Mouse (Mus musculus) left cerebral cortex, adult 11 months (tissue): ENCODE data around the gene Atp8a1.

Experiments
- DNase-seq: peaks from one replicate; pipeline ENCODE4 v3.0.0; 2022; ENCODE audit warnings: low spot score

Gene Atp8a1

DNA sequence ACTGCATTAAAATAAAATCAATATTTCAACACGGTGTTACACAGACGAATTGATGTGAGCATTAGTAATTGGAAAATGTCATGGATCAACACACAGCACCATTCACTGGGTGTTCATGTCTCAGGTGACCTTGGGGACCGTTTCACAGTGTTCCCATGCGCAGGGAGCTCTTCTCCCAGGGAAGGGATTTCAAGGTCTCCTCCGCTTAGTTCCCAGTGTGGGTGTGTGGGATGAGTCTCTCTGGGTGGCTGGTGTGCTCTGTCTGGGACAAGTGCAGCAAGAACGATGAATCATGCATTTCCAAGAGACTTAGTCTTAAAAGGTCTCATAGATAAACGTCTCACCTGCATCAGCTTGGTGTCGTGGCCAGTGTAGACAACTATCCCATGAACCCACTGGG, 78.5 kb downstream of the Atp8a1 start:
- no peak for DNase-seq

DNA sequence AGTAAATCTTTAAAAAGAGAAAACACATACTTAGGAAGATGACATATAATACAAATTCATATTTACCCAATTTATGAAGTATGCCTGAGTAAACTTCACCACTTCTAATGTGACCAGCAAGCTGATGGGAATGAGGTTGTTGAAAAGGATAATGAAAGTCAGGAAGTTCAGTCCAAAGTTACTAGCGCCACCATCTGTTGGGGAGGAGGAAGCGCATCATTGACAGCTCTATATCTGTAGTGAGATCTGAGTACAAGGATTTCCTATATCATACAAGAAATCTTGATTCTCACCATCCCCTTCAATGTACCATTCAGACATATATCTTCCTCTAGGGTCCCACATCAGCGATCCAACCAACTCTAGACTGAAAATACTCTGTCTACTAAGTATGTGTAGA, 82.4 kb downstream of the Atp8a1 start:
- no peak for DNase-seq

GRCm38 (mm10) chr5:67758126-67758525, 89.1 kb downstream of the Atp8a1 start:
- no peak for DNase-seq

DNA sequence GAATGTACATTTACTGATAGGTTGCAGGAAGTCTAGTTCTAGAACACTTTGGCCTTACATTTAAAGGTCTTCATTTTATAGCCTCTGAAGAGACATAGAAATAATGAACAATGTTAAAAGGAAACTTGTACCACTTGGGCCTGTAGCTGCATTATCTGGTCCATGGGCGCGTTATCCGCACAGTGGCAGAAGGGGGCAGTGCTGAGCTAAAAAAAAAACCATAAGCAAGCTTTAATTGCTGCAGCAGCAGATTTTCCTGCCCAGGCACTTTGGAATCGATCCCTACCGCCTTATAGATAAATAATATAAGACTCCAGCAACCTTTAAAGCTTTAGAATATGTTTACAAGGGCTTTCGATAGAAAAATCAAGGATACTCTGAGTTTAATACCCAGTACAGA, 91.1 kb downstream of the Atp8a1 start:
- no peak for DNase-seq

GRCm38 (mm10) chr5:67753057-67753456, 94.2 kb downstream of the Atp8a1 start:
- DNase-seq, result no peak

DNA sequence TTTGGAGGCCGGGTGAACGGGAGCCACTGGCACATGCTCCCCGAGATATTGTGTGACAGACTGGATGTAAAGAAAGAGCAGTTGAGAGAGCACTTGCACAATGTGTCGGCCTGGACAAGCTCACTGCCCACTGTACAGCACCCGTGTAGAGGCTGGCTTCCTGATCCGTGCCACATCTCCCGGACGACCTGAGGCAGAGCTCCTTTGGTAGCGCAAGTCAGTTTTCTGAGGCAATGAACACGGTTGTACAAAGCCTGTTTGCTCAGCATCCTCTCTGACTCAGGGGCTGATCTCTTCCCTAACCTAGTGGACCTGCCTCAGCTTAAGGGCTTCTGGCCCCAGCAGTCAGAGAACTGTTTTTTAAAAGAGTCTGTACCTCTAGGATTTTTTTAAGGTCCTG, 94.6 kb downstream of the Atp8a1 start:
- no peak for DNase-seq

DNA sequence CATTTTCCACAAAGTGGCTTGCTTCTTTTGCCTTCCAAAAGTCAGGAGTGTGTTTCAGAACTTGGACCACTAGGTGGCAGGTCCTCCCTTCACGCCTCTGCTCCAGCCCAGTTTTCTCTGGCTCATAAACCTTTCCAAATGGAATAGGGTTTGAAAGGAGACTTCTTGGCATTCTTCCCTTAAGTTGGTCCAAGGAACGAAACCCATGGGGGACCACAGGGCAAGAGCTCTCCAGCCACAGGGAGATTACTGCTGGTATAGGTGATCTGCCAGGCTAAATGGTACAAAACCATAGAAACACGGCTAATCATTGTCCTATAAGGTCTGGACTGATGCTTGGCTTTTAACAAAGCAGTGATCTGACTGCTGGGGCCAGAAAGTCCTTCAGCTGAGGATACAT, 95.2 kb downstream of the Atp8a1 start:
- DNase-seq, result peak; percentile 40

DNA sequence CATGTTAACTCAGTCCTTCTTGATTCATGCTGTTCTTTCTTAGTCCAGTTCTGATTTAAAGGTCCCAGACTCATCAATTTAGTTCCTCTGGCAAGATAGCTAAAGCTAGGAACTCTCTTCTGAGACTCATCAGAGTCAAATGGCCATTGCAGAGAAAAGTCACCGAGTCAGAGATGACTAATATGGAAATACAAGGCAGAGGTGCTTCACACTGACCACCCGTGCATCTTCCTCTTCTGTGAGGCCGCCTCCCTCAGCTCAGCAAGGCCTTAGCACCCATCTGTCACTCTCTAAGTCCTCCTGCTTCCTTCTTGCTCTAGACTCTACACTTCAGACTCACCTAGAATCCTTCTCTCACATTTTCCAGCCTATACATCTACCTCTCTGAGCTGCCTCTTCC, 108.0 kb downstream of the Atp8a1 start:
- DNase-seq, result no peak

GRCm38 (mm10) chr5:67738133-67738532, 109.1 kb downstream of the Atp8a1 start:
- no peak for DNase-seq

- DNase-seq, result no peak
Observed at GRCm38 (mm10) chr5:67735771-67736170, 111.5 kb downstream of the Atp8a1 start.

DNA sequence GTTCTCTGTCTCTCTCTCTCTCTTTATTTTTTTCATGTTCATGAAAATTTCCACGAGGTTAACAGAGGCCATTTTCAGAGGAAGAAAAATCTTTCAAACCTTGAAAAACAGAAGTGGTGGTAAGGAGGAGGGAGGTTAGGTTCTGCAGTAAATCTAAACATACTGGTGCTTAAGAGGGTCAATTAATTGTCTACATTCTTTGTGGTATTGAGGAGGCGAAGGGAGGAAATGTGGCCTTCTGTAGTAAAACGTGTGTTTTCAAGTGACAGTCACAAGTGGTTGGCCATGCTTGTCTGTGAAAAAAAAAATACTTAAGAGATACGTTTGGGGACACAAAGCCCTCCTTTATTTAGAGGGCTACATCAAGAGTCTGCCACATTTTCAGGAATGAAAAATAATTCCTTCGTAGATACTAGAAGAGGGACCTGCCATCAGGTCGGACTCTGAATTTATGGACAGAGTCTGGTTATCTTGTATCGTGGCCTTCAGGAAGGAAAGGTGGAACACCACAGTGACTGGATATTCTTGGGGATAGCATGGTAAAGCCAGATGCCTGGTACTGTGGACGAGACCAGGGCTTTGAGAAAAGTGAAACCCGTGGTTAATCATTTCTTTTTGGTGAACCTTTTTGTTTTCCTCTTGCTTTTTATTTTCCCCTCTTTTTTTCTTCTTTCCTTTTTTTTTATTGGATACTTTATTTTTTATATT, 113.5 kb downstream of the Atp8a1 start:
- DNase-seq, result no peak

DNA sequence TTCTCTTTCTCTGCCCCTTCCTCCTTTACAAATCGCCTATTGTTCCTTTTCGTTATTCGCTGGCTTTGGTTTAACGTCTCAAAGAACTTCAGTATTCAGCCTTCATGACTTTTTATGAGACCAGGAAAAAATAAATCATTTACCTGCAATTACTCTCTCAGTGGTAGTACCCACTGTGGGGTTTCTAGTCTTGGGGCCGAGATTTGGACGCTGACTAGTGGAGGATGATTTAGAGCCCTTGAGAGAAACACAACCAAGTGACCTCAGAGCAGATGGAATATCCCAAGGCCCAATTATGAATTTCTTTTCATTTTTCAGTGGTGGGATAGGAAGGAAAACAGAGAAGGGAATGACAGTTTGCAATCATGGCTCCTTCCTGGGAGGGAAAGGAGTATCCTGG, 114.1 kb downstream of the Atp8a1 start:
- DNase-seq, result no peak

- no peak for DNase-seq
Observed at GRCm38 (mm10) chr5:67727755-67728154, 119.5 kb downstream of the Atp8a1 start.

GRCm38 (mm10) chr5:67726810-67727209, 120.4 kb downstream of the Atp8a1 start:
- no peak for DNase-seq

GRCm38 (mm10) chr5:67701641-67702040, 145.6 kb downstream of the Atp8a1 start:
- DNase-seq, result no peak

DNA sequence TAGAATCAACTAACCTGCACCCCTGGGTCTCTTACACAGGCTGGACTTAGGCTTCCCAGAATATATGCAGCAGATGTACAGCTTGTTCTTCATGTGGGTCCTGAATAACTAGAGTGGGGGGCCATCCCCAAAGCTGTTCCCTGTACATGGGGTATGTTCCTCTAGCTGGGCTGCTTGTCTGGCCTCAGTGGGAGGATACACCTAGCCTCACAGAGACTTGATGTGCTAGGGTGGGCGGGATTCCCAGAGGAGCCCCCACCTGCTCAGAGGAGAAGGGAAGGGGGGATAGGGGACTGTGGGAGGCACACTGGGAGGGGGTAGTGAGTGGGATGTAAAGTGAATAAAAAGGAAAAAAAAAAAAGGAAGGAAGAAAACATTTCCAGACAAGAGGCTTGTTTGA, 147.8 kb downstream of the Atp8a1 start:
- DNase-seq, result no peak

DNA sequence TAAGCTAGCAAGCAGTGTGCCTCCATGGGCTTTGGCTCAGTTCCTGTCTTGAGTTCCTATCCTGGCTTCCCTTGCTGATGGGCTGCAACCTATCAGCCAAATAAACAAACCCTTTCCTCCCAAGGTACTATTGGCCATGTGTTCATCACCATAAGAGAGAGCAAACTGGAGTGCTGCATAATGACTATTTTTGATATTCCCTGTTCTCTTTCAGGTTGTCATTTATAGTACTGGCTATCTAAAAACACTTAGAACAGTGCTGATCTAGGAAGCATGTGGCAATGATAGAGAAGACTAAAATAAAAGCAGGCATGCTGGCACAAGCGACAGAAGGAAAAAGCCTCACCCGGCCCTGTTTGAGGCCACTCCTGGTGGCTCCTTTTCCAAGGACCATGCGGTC, 149.1 kb downstream of the Atp8a1 start:
- no peak for DNase-seq

- no peak for DNase-seq
Observed at GRCm38 (mm10) chr5:67696741-67697596, 150.3 kb downstream of the Atp8a1 start.

GRCm38 (mm10) chr5:67695055-67695710, 152.1 kb downstream of the Atp8a1 start:
- DNase-seq, result no peak

GRCm38 (mm10) chr5:67690336-67690735, 156.9 kb downstream of the Atp8a1 start:
- DNase-seq, result no peak

DNA sequence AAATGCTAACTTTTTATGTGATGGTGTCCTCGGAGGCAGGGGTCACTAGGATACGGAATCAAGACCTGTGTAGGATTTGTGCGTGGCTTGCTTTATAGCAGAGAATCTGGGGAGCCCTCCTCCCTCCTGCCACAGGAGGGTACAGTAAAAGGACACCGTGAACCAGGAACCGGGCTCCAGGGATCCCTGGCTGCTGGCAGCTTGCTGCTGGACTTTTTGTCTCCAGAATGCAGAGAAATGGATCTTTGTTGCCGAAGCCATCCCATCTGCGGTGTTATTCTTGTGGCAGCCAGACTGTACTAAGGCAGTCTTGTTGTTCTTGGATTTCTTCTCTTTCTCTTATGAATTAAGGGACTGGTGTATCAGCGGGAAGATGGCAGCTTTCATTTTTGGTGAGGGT, 159.2 kb downstream of the Atp8a1 start:
- no peak for DNase-seq

- DNase-seq, result no peak
Observed at GRCm38 (mm10) chr5:67685906-67686305, 161.3 kb downstream of the Atp8a1 start.

DNA sequence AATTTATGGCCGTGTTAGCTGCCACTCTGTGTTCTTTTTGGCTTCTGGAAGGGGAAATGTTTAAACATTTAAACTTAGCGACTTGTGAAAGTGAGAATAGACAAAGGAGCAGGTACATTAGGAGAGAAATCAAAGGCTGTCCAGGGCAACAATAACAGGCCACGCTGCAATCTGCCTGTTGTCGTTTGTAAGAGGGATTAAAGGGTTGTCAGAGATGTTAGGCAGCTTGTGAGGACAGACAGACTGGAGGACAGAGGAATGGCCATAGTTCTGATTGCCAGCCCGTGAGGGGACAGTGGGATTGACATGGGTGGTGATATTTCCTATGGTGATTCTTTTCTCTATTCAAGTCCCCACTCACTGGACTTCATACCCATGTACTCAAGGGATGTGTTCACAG, 161.8 kb downstream of the Atp8a1 start:
- DNase-seq, result no peak
